Mouse (Mus musculus): ENCODE data around the gene Zp2. TPM values are rescaled to one million over a fixed set of nuclear protein-coding genes. Genes with fewer than 3 reads are reported as not detected.

Gene Zp2
- polyA plus RNA-seq, 1 experiment from 2014 or later: not detected

- Histone ChIP-seq H3K4me2 (no peak overlapping the region), H3K27me3 (ENCODE audit: control insufficient read depth, insufficient read depth, low read length) (no peaks in the 10 kb centered on the region), H3K36me3 (ENCODE audit: control insufficient read depth, insufficient read depth, low read length) (no peaks in the 10 kb centered on the region), H3K9me3 (ENCODE audit: control insufficient read depth, low read length) (no peaks in the 10 kb centered on the region), H3K9ac (ENCODE audit: low read length) (no peak overlapping the region), H3K4me1 (ENCODE audit: control insufficient read depth, insufficient read depth, low read length) (no peaks in the 10 kb centered on the region), H3K4me3 (ENCODE audit: low read depth, low read length) (no peak overlapping the region), H3K27ac (ENCODE audit: low read depth, low read length) (no peak overlapping the region)
- 59% methylated on average over 2 of the region's 2 CpGs for WGBS
- DNase-seq (ENCODE audit: low spot score, missing footprints) (no peak), ATAC-seq (ENCODE audit: low FRiP score) (no peak)
Observed at GRCm38 (mm10) chr7:120178935-120179334, 33.8 kb upstream of the Zp2 start.

GRCm38 (mm10) chr7:120177611-120178010 lies 32.5 kb upstream of the Zp2 start:
- DNase-seq (ENCODE audit: low spot score, missing footprints) (no peak), ATAC-seq (ENCODE audit: low FRiP score) (no peak)
- H3K36me3 ChIP-seq (ENCODE audit: control insufficient read depth, insufficient read depth, low read length): no peaks in the 10 kb centered on the region
- no peak overlapping the region for H3K4me2 ChIP-seq
- no peaks in the 10 kb centered on the region for H3K9me3 ChIP-seq (ENCODE audit: control insufficient read depth, low read length)
- H3K4me3 ChIP-seq (ENCODE audit: low read depth, low read length): no peak overlapping the region
- no peak overlapping the region for H3K9ac ChIP-seq (ENCODE audit: low read length)
- H3K27me3 ChIP-seq (ENCODE audit: control insufficient read depth, insufficient read depth, low read length): no peaks in the 10 kb centered on the region
- H3K27ac ChIP-seq (ENCODE audit: low read depth, low read length): no peak overlapping the region
- 90% methylated on average over 3 of the region's 3 CpGs for whole genome bisulfite sequencing
- no peaks in the 10 kb centered on the region for H3K4me1 ChIP-seq (ENCODE audit: control insufficient read depth, insufficient read depth, low read length)

- 85% methylated on average over 11 of the region's 11 CpGs for WGBS
Observed at GRCm38 (mm10) chr7:120174723-120175504, 29.8 kb upstream of the Zp2 start.

GRCm38 (mm10) chr7:120173603-120174244 lies 28.6 kb upstream of the Zp2 start, which contains the start of gene Anks4b:
Gene Anks4b, plus strand, starts transcription at chr7:120173858.
- Histone ChIP-seq H3K9me3 (ENCODE audit: control insufficient read depth, low read length) (no peaks in the 10 kb centered on the region), H3K27ac (ENCODE audit: low read depth, low read length) (no peak within 1 kb of the TSS), H3K4me2 (no peak within 1 kb of the TSS), H3K36me3 (ENCODE audit: control insufficient read depth, insufficient read depth, low read length) (no peaks in the 10 kb centered on the region), H3K4me3 (ENCODE audit: low read depth, low read length) (no peak within 1 kb of the TSS), H3K27me3 (ENCODE audit: control insufficient read depth, insufficient read depth, low read length) (no peaks in the 10 kb centered on the region), H3K9ac (ENCODE audit: low read length) (no peak within 1 kb of the TSS), H3K4me1 (ENCODE audit: control insufficient read depth, insufficient read depth, low read length) (no peaks in the 10 kb centered on the region)
- DNase-seq (ENCODE audit: low spot score, missing footprints): no peak
- no peak for ATAC-seq (ENCODE audit: low FRiP score)
- WGBS: 87% methylated on average over 10 of the region's 10 CpGs

More at GRCm38 (mm10) chr7:120174723-120175504, 29.8 kb upstream of the Zp2 start:
- H3K36me3 ChIP-seq (ENCODE audit: control insufficient read depth, insufficient read depth, low read length): no peaks in the 10 kb centered on the region
- no peak overlapping the region for H3K9ac ChIP-seq (ENCODE audit: low read length)
- no peak overlapping the region for H3K4me2 ChIP-seq
- no peak overlapping the region for H3K27ac ChIP-seq (ENCODE audit: low read depth, low read length)
- ATAC-seq (ENCODE audit: low FRiP score) (no peak), DNase-seq (ENCODE audit: low spot score, missing footprints) (no peak)
- H3K9me3 ChIP-seq (ENCODE audit: control insufficient read depth, low read length): no peaks in the 10 kb centered on the region
- H3K4me1 ChIP-seq (ENCODE audit: control insufficient read depth, insufficient read depth, low read length): no peaks in the 10 kb centered on the region
- H3K27me3 ChIP-seq (ENCODE audit: control insufficient read depth, insufficient read depth, low read length): no peaks in the 10 kb centered on the region
- H3K4me3 ChIP-seq (ENCODE audit: low read depth, low read length): no peak overlapping the region

- WGBS: 93% methylated on average over 1 of the region's 1 CpGs
- Histone ChIP-seq H3K4me2 (no peak overlapping the region), H3K4me3 (ENCODE audit: low read depth, low read length) (no peak overlapping the region), H3K9me3 (ENCODE audit: control insufficient read depth, low read length) (no peaks in the 10 kb centered on the region), H3K36me3 (ENCODE audit: control insufficient read depth, insufficient read depth, low read length) (no peaks in the 10 kb centered on the region), H3K4me1 (ENCODE audit: control insufficient read depth, insufficient read depth, low read length) (no peaks in the 10 kb centered on the region), H3K27me3 (ENCODE audit: control insufficient read depth, insufficient read depth, low read length) (no peaks in the 10 kb centered on the region), H3K9ac (ENCODE audit: low read length) (no peak overlapping the region), H3K27ac (ENCODE audit: low read depth, low read length) (no peak overlapping the region)
- ATAC-seq (ENCODE audit: low FRiP score): no peak
- DNase-seq (ENCODE audit: low spot score, missing footprints): no peak
Observed at GRCm38 (mm10) chr7:120172188-120172700, 27.2 kb upstream of the Zp2 start.

GRCm38 (mm10) chr7:120163581-120164251 lies 18.6 kb upstream of the Zp2 start:
- peak; percentile 6 for DNase-seq (ENCODE audit: low spot score, missing footprints)
- WGBS: 88% methylated on average over 11 of the region's 11 CpGs
- no peak for ATAC-seq (ENCODE audit: low FRiP score)
- Histone ChIP-seq H3K36me3 (ENCODE audit: control insufficient read depth, insufficient read depth, low read length) (no peaks in the 10 kb centered on the region), H3K4me1 (ENCODE audit: control insufficient read depth, insufficient read depth, low read length) (no peaks in the 10 kb centered on the region), H3K9ac (ENCODE audit: low read length) (no peak overlapping the region), H3K27me3 (ENCODE audit: control insufficient read depth, insufficient read depth, low read length) (no peaks in the 10 kb centered on the region; the same call in 1 of the 2 replicates), H3K9me3 (ENCODE audit: control insufficient read depth, low read length) (no peaks in the 10 kb centered on the region), H3K27ac (ENCODE audit: low read depth, low read length) (no peak overlapping the region), H3K4me2 (no peak overlapping the region), H3K4me3 (ENCODE audit: low read depth, low read length) (no peak overlapping the region)

GRCm38 (mm10) chr7:120158121-120158613 lies 13.1 kb upstream of the Zp2 start:
- Histone ChIP-seq H3K4me3 (ENCODE audit: low read depth, low read length) (no peak overlapping the region), H3K27me3 (ENCODE audit: control insufficient read depth, insufficient read depth, low read length) (no peaks in the 10 kb centered on the region; the same call in 1 of the 2 replicates), H3K27ac (ENCODE audit: low read depth, low read length) (no peak overlapping the region), H3K9me3 (ENCODE audit: control insufficient read depth, low read length) (no peaks in the 10 kb centered on the region), H3K4me2 (no peak overlapping the region), H3K36me3 (ENCODE audit: control insufficient read depth, insufficient read depth, low read length) (no peaks in the 10 kb centered on the region), H3K9ac (ENCODE audit: low read length) (no peak overlapping the region), H3K4me1 (ENCODE audit: control insufficient read depth, insufficient read depth, low read length) (peaks cover 6% of the 10 kb centered on the region; the same call in 1 of the 2 replicates)
- 33% methylated on average over 4 of the region's 4 CpGs for WGBS
- DNase-seq (ENCODE audit: low spot score, missing footprints) (no peak), ATAC-seq (ENCODE audit: low FRiP score) (no peak; the same call in 1 of the 2 replicates)

GRCm38 (mm10) chr7:120157575-120158061 lies 12.5 kb upstream of the Zp2 start:
- Histone ChIP-seq H3K4me3 (ENCODE audit: low read depth, low read length) (no peak overlapping the region), H3K9ac (ENCODE audit: low read length) (no peak overlapping the region), H3K4me2 (no peak overlapping the region), H3K4me1 (ENCODE audit: control insufficient read depth, insufficient read depth, low read length) (peaks cover 6% of the 10 kb centered on the region; the same call in 1 of the 2 replicates), H3K36me3 (ENCODE audit: control insufficient read depth, insufficient read depth, low read length) (no peaks in the 10 kb centered on the region), H3K27ac (ENCODE audit: low read depth, low read length) (no peak overlapping the region), H3K9me3 (ENCODE audit: control insufficient read depth, low read length) (no peaks in the 10 kb centered on the region), H3K27me3 (ENCODE audit: control insufficient read depth, insufficient read depth, low read length) (no peaks in the 10 kb centered on the region; the same call in 1 of the 2 replicates)
- 36% methylated on average over 5 of the region's 5 CpGs for WGBS
- DNase-seq (ENCODE audit: low spot score, missing footprints) (peak; percentile 83), ATAC-seq (ENCODE audit: low FRiP score) (peak; percentile 74)

Measured in midbrain, embryonic 11.5 days (tissue).